Mouse (Mus musculus) heart, postnatal 25 days (tissue): ENCODE results near the gene Pla2g6. TPM values are rescaled to one million over a fixed set of nuclear protein-coding genes. Genes with fewer than 3 reads are reported as not detected.
A peak's percentile ranks its signal among the peaks of the same experiment; 100 is the strongest.

Source experiments
- DNase-seq: peaks from one replicate; pipeline ENCODE4 v3.0.0; 2022; ENCODE audit warnings: low spot score
- intact Hi-C: fragments of 180-260 bp; cut with DNase I; formaldehyde crosslinking; loops from one replicate; pipeline ENCODE4 v1.15.1; 2025
- total RNA-seq, 2 experiments: library from RNA; stranded (reverse); gene quantifications; 2 replicates each; pipeline ENCODE4 v1.2.3; 2021

Pla2g6 gene
- total RNA-seq, 2 experiments from 2014 or later = 9.6 to 9.9 TPM

- DNase-seq = no peak
- intact Hi-C loops = no loop called here
These were observed 44.8 kb downstream of the Pla2g6 start for GRCm38 (mm10) chr15:79283371-79283770.

GRCm38 (mm10) chr15:79282434-79282833 is 45.8 kb downstream of the Pla2g6 start:
- intact Hi-C loops = no loop called here
- no peak for DNase-seq

- intact Hi-C loops = no loop called here
- no peak for DNase-seq
These were observed 46.8 kb downstream of the Pla2g6 start for GRCm38 (mm10) chr15:79281389-79281788.

DNA sequence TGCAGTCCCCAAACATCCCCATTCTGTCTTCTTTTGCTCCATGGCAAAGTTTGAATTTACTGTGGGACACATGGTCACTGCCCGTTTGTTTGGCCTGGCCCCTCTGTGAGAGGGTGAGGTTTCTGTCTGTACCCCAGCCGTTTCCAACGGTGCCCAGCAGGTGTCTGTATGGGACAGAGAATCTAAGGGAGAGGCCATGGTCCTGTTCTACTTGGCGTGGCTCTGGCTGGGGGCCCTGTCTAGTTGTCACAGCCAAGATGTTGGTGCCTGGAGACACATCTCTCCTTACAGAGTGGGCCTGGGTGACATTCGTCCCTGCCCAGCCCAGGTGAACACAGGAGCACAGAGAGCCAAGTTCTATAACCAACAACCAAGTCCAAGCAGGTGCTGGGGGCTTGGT is 47.3 kb downstream of the Pla2g6 start:
- intact Hi-C loops = no loop called here
- DNase-seq = no peak

- DNase-seq = no peak
- intact Hi-C loops = no loop called here
These were observed 48.0 kb downstream of the Pla2g6 start for GRCm38 (mm10) chr15:79280209-79280608.

GRCm38 (mm10) chr15:79277728-79278127 is 50.5 kb downstream of the Pla2g6 start:
- DNase-seq = no peak
- intact Hi-C loops = no loop called here

DNA sequence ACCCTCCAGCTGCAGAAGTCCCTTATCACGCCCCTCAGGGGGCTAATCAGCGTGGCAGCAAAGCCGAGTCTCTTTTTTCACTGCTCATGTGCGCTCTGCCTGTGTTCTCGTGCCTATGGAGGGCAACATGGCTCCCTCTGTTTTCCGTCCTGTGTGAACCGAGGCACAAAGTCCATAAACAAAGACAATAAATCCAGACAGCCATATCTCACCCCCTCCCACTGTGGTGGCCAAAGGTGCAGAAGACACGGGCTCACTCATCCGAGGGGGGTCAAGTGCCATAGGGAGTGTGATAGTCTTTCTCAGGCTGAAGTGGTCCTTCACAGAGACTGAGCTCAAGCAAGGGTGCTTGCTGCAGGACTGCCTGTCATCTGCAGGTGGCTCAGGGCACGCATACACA is 55.2 kb downstream of the Pla2g6 start:
- intact Hi-C loops = no loop called here
- DNase-seq = no peak

DNA sequence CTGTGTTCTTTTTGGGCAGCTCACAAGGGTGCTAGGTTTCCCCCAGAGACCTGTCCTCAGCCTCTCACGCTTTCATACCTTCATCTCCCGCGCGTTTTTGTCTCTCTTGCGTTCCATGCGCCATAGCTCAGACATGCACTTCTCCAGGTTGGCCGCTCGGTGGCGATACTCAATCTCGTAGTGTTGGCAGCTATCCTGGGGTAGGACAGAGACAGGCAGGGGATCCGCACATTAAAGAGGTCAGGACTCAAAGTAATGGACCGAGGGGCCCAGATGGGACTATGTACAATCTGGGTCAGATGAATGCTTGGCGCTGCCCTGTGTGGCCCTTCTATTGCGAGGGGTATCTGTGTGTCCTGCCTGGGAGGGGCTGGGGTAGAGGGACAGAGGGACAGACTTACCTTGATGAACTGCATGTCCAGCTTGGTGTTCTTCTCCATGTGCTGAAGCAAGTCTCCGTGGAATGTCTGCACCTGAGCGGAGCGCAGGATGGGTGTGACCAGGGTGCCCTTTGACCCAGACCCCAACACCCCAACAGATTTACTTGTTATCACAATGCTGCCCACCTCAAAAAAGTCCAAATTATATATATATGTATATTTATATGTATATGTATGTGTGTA is 57.0 kb downstream of the Pla2g6 start:
- intact Hi-C loops = no loop called here
- no peak for DNase-seq

- peak; percentile 50 for DNase-seq
- intact Hi-C loops = no loop called here
These were observed 57.7 kb downstream of the Pla2g6 start for GRCm38 (mm10) chr15:79270317-79271123.

- intact Hi-C loops = no loop called here
- no peak for DNase-seq
These were observed 59.7 kb downstream of the Pla2g6 start for GRCm38 (mm10) chr15:79268521-79268920.

DNA sequence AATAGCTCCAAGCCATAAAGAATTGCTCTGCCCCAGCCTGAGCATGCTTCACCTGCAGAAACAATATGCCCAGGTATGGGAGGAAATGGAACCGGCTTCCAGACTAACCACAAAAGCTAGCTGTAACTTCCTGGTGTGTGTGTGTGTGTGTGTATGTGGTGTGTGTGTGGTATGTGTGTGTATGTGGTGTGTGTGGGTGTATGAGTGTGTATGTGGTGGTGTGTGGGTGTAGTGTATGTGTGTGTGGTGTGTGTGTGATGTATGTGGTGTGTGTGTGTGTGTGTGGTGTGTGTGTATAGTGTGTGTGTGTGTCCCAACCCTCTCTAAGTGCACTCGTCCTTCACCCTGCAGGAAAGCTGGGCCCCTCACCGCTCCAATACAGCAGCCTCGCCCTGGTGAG is 62.8 kb downstream of the Pla2g6 start:
- intact Hi-C loops = no loop called here
- DNase-seq = no peak

- intact Hi-C loops = no loop called here
- DNase-seq = no peak
These were observed 64.5 kb downstream of the Pla2g6 start for GRCm38 (mm10) chr15:79263726-79264125.

- intact Hi-C loops = no loop called here
- no peak for DNase-seq
These were observed 65.3 kb downstream of the Pla2g6 start for GRCm38 (mm10) chr15:79262786-79263309.

DNA sequence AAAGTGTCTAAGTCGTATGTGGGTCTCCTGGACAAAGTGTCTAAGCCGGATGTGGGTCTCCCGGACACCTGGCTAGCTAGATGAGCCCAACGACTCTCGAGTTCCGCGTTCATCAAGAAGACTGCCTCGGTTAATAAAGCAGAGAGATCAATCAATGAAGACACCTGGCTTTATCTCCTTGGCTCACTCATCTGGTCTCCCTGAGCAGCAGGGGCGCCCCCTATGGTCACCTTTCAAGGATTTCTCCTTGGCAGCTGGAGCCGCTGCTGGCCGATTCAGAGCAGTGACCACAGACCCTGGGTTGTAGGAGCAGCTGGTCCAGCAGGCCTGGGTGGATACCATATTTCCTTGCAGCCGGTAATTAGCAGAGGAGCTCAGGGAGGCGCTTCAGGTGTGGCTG is 65.8 kb downstream of the Pla2g6 start:
- intact Hi-C loops = no loop called here
- no peak for DNase-seq

- no peak for DNase-seq
- intact Hi-C loops = no loop called here
These were observed 66.4 kb downstream of the Pla2g6 start for GRCm38 (mm10) chr15:79261757-79262156.

- intact Hi-C loops = no loop called here
- DNase-seq = no peak
These were observed 67.0 kb downstream of the Pla2g6 start for GRCm38 (mm10) chr15:79261095-79261725.

- no peak for DNase-seq
These were observed 69.7 kb downstream of the Pla2g6 start for GRCm38 (mm10) chr15:79258521-79258920.

DNA sequence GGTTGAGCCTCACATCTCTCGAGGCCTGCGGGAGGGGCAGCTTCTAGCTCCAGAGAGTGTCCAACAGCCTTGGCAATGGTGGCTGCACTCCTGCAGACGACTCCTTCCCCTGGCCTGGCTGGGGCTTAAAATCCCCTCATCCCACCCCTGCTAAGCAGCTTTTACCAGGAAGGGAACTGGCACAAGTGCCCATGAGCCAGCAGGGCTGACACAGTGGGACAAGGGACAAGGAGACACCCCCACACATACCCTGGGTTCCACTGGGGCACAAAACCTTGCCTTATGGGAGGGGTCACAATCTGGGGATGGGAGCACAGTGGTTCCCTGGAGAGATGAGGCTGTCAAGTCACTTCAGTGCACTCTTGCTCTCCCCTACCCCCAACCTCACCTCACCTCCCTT is 73.5 kb downstream of the Pla2g6 start, which contains the start of gene Slc16a8:
Gene Slc16a8, minus strand, starts transcription at position 101 of the 400 bp plus-strand sequence.
- no peak for DNase-seq
- intact Hi-C loops = no loop called here

More at GRCm38 (mm10) chr15:79258521-79258920, 69.7 kb downstream of the Pla2g6 start:
- intact Hi-C loops = no loop called here

DNA sequence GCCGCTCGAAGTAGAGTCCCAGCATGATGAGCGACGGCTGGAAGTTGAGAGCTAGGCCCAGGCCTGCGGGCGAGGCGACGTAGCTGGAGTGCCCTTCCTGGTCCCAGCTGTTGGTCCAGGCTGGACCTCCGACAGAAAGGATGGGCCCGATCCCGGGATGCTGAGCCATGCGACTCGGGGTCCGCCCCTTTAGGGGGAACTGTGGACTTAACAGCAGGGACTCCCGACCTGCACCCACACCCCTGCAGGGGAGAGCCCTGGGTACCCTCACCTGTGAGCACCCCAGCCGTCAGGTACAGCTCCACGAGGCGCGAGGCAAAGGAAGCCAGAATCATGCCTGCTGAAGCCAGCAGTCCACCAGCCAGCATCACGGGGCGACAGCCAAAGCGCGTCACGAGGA is 75.6 kb downstream of the Pla2g6 start:
- intact Hi-C loops = no loop called here
- DNase-seq = no peak

- intact Hi-C loops = no loop called here
- DNase-seq = no peak
These were observed 76.3 kb downstream of the Pla2g6 start for GRCm38 (mm10) chr15:79251781-79252491.
